Comparison of ENCODE assay signal across 10 mouse cellular contexts in genomic region chr14:25208221-25209056, GRCm38 (mm10).
DNase-seq lines count a peak whose midpoint lies in the region; ATAC-seq and TF ChIP-seq lines count a peak whose summit lies in the region.
"Had no signal": no experiment of that assay in that cellular context is flagged by ENCODE, and none has a peak within 500 bp of the region (broad histone marks: within the 10 kb centered on the region; RNA-seq: fewer than 3 reads in every experiment).

No protein-coding gene starts in this region.

- ATAC-seq in heart, postnatal 0 days (ENCODE audit: insufficient read depth, low read depth) = peak; percentile 36; the same call in 1 of the 2 replicates
- no peak for ATAC-seq in heart, embryonic 11.5 days (replicated peaks; ENCODE audit: insufficient number of reproducible peaks, low FRiP score, low TSS enrichment)
- peak; percentile 53 for ATAC-seq in liver, embryonic 11.5 days (replicated peaks; ENCODE audit: low FRiP score)
- ATAC-seq: midbrain, embryonic 15.5 days had no signal

- no peak overlapping the region for H3K9ac ChIP-seq in heart, postnatal 0 days (replicated peaks; ENCODE audit: low read depth, low read length)
- no peak overlapping the region for H3K9ac ChIP-seq in heart, embryonic 11.5 days (ENCODE audit: low read depth, low read length)
- no peak overlapping the region for H3K9ac ChIP-seq in liver, embryonic 11.5 days (ENCODE audit: low read depth, low read length)
- H3K9ac ChIP-seq: midbrain, embryonic 15.5 days had no signal

- no peak overlapping the region for H3K4me2 ChIP-seq in heart, postnatal 0 days (ENCODE audit: low read depth, low read length)
- H3K4me2 ChIP-seq in heart, embryonic 11.5 days = no peak overlapping the region
- no peak overlapping the region for H3K4me2 ChIP-seq in liver, embryonic 11.5 days
- H3K4me2 ChIP-seq: midbrain, embryonic 15.5 days had no signal

- H3K27ac ChIP-seq in heart, postnatal 0 days (ENCODE audit: low read depth) = no peak overlapping the region
- H3K27ac ChIP-seq in heart, embryonic 11.5 days (ENCODE audit: low read depth, low read length) = no peak overlapping the region
- peak overlapping the region; percentile 32 for H3K27ac ChIP-seq in liver, embryonic 11.5 days (ENCODE audit: low read depth, low read length)
- peak overlapping the region; percentile 91 for H3K27ac ChIP-seq in small intestine, adult 2 months (ENCODE audit: insufficient read depth, low read depth, low read length)
- no peak overlapping the region for H3K27ac ChIP-seq in cerebellum, adult 2 months (ENCODE audit: insufficient read depth, low read length)
- H3K27ac ChIP-seq: left cerebral cortex, adult 2 months; midbrain, embryonic 15.5 days had no signal

- TF ChIP-seq CTCF in heart, postnatal 0 days (IDR thresholded peaks at IDR 0.05; ENCODE audit: low read depth) = no peak
- TF ChIP-seq CTCF in small intestine, adult 2 months (IDR thresholded peaks at IDR 0.05; ENCODE audit: extremely low read depth, insufficient read length, insufficient replicate concordance, low read depth, low read length) = no peak
- TF ChIP-seq CTCF in cerebellum, adult 2 months (IDR thresholded peaks at IDR 0.05; ENCODE audit: borderline replicate concordance, insufficient read depth, low read depth, low read length) = no peak

- intact Hi-C loops in left cerebral cortex, postnatal 25 days (cut with DNase I) = no loop called here

- no peak for TF ChIP-seq EP300 in heart, postnatal 0 days (IDR thresholded peaks at IDR 0.05; ENCODE audit: low read depth)

- WGBS in heart, postnatal 0 days = 70% methylated on average over 9 of the region's 9 CpGs
- WGBS in heart, embryonic 11.5 days (ENCODE audit: insufficient replicate concordance) = 72% methylated on average over 9 of the region's 9 CpGs
- WGBS in liver, embryonic 11.5 days = 60% methylated on average over 9 of the region's 9 CpGs
- WGBS in small intestine, adult 2 months = 24% methylated on average over 9 of the region's 9 CpGs
- WGBS in cerebellum, adult 2 months = 84% methylated on average over 9 of the region's 9 CpGs

- H3K9me3 ChIP-seq in heart, postnatal 0 days (replicated peaks; ENCODE audit: control insufficient read depth, low read length) = no peaks in the 10 kb centered on the region
- no peaks in the 10 kb centered on the region for H3K9me3 ChIP-seq in heart, embryonic 11.5 days (replicated peaks; ENCODE audit: control insufficient read depth, low read length)
- no peaks in the 10 kb centered on the region for H3K9me3 ChIP-seq in liver, embryonic 11.5 days (ENCODE audit: control insufficient read depth, low read length)
- H3K9me3 ChIP-seq: midbrain, embryonic 15.5 days had no signal

- H3K4me3 ChIP-seq in heart, postnatal 0 days (ENCODE audit: low read depth, low read length) = no peak overlapping the region
- no peak overlapping the region for H3K4me3 ChIP-seq in heart, embryonic 11.5 days (ENCODE audit: low read depth, low read length)
- no peak overlapping the region for H3K4me3 ChIP-seq in liver, embryonic 11.5 days (ENCODE audit: low read depth, low read length)
- H3K4me3 ChIP-seq in small intestine, adult 2 months (ENCODE audit: low read depth, low read length) = no peak overlapping the region
- no peak overlapping the region for H3K4me3 ChIP-seq in cerebellum, adult 2 months (replicated peaks; ENCODE audit: insufficient read depth, low read depth, low read length)
- H3K4me3 ChIP-seq: left cerebral cortex, adult 2 months; midbrain, embryonic 15.5 days had no signal

- H3K36me3 ChIP-seq in heart, postnatal 0 days (replicated peaks; ENCODE audit: control insufficient read depth, insufficient read depth, low read length) = no peaks in the 10 kb centered on the region
- no peaks in the 10 kb centered on the region for H3K36me3 ChIP-seq in heart, embryonic 11.5 days (ENCODE audit: control insufficient read depth, insufficient read depth, low read length)
- H3K36me3 ChIP-seq in liver, embryonic 11.5 days (ENCODE audit: control insufficient read depth, insufficient read depth, low read length) = no peaks in the 10 kb centered on the region
- no peaks in the 10 kb centered on the region for H3K36me3 ChIP-seq in small intestine, adult 2 months (ENCODE audit: control insufficient read depth, insufficient read depth, low read length)
- H3K36me3 ChIP-seq: midbrain, embryonic 15.5 days had no signal

- DNase-seq in heart, postnatal 0 days (ENCODE audit: low spot score) = no peak
- peak; percentile 88 for DNase-seq in kidney, adult 18-20 months
- no peak for DNase-seq in liver, embryonic 11.5 days (ENCODE audit: low spot score)
- DNase-seq in cerebellum, adult 2 months = no peak
- no peak for DNase-seq in left cerebral cortex, adult 11 months (ENCODE audit: low spot score)
- no peak for DNase-seq in left cerebral cortex, postnatal 25 days (ENCODE audit: low spot score in 2 of 2)

- TF ChIP-seq POLR2A in small intestine, adult 2 months (IDR thresholded peaks at IDR 0.05; ENCODE audit: low read depth, low read length) = no peak
- TF ChIP-seq POLR2A in cerebellum, adult 2 months (IDR thresholded peaks at IDR 0.05; ENCODE audit: borderline replicate concordance, insufficient read depth, low read length) = no peak

- H3K27me3 ChIP-seq in heart, postnatal 0 days (ENCODE audit: control insufficient read depth, insufficient read depth, low read length) = no peaks in the 10 kb centered on the region
- no peaks in the 10 kb centered on the region for H3K27me3 ChIP-seq in heart, embryonic 11.5 days (ENCODE audit: control insufficient read depth, insufficient read depth, low read length)
- H3K27me3 ChIP-seq in liver, embryonic 11.5 days (replicated peaks; ENCODE audit: control insufficient read depth, insufficient read depth, low read length) = no peaks in the 10 kb centered on the region
- no peaks in the 10 kb centered on the region for H3K27me3 ChIP-seq in small intestine, adult 2 months (ENCODE audit: control insufficient read depth, insufficient read depth, low read length)
- no peaks in the 10 kb centered on the region for H3K27me3 ChIP-seq in cerebellum, adult 2 months (ENCODE audit: control insufficient read depth, insufficient read depth, low read length)
- H3K27me3 ChIP-seq: midbrain, embryonic 15.5 days had no signal

- no peaks in the 10 kb centered on the region; the same call in 1 of the 2 replicates for H3K4me1 ChIP-seq in heart, postnatal 0 days (ENCODE audit: control insufficient read depth, insufficient read depth)
- H3K4me1 ChIP-seq in heart, embryonic 11.5 days (ENCODE audit: control insufficient read depth, insufficient read depth, low read length) = peaks cover 12% of the 10 kb centered on the region
- peaks cover 15% of the 10 kb centered on the region for H3K4me1 ChIP-seq in liver, embryonic 11.5 days (replicated peaks; ENCODE audit: control insufficient read depth, insufficient read depth, low read length)
- H3K4me1 ChIP-seq in small intestine, adult 2 months (ENCODE audit: control insufficient read depth, insufficient read depth, insufficient read length, low read length) = peaks cover 50% of the 10 kb centered on the region
- H3K4me1 ChIP-seq in cerebellum, adult 2 months (ENCODE audit: control insufficient read depth, insufficient read depth, low read length) = peaks cover 24% of the 10 kb centered on the region
- H3K4me1 ChIP-seq: midbrain, embryonic 15.5 days had no signal

Comparison
In these comparisons a context has a peak if more than half of its experiments do, and no peak if none do; other contexts are left out.
1. H3K27ac ChIP-seq: peak in liver, embryonic 11.5 days (single experiment) and small intestine, adult 2 months (single experiment); none in heart, postnatal 0 days (single experiment), heart, embryonic 11.5 days (single experiment) and cerebellum, adult 2 months (single experiment).